Mouse (Mus musculus): ENCODE measurements around the gene Clec4e.
"Not testable (repeated sequence)": the region's sequence is repeated elsewhere in the genome, so short reads cannot be mapped to it uniquely, and the experiment has no call there.

The Clec4e gene

DNA sequence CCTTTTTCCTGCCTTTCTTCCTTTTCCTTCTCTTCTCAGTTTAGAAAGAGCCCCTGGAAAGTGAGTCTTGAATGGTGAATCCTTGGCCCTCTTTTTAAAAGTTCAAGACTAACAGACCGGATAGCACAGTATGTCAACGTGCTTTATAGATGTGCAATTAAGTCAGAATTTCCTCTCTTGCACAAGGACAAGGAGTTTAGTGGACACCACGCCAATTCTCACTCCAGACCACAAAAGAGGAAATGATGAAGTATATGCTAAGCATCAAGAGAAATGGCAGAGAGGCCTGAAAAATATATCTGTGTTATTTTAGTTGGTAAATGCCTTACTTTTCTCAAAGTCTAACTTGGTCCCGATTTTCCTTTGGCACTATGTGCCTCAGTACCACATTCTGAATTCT, at the start of gene Clec4e:
Gene Clec4e (minus strand): TSS at position 118 of the 400 bp plus-strand sequence.
- DNase-seq = no peak

DNA sequence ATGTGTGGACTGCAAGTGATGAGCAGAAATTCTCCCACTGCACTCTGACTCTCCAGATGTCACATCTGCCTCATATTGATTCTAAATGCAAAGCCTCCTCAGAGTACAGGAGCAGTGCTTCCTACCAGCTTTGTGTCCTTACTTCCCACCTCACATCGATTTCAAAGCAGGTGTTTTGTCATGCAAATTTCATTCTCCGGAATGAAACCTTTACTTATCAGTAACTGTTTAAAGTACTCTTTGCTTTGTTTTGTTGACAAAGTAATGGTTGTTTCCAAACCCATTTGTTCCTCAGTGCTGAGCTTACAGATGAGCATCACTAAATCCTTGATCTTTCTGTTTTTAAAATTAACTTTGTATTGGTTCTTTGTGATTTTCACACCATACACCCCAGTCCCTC, 42.8 kb upstream of the Clec4e start:
- no peak for DNase-seq

DNA sequence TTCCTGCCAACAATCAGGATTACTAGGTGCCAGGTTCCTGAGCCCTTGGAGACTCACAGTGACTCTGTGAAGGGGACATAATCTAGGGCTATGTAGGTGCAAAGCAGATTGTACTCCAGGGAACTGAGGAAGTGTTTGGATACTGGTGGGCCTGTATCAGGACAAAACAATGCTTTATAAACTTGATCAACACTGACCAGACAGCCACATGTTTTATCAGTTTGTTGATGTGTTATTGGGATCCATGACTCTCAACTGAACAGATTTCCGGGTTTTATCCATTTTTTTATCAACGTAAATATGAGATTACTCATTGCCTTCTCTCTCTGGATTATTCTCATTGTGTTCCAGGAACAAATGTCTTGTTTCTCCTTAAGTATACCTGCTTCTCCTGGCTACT, 18.4 kb upstream of the Clec4e start, which contains the start of gene Vmn2r19:
Gene Vmn2r19 (plus strand): TSS at position 301 of the 400 bp plus-strand sequence.
- no peak for DNase-seq

DNA sequence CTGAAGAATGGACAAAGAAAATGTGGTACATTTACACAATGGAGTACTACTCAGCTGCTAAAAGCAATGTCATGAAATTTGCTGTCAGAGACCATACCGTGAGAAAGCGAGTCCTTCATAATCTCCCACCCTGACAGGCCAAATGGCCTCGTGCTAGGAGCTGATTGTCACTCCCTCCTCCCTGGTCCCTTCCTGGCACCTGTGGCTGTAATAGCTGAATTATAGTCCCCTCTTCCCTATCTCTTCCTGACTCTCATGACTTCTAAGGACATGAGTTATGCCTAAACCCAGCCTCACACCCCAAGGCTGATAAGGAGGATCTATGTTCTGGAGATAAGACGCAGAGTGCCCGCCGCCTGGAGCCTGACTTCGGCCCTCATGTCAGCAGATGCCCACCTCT, 16.6 kb upstream of the Clec4e start:
- not testable (repeated sequence) for DNase-seq

DNA sequence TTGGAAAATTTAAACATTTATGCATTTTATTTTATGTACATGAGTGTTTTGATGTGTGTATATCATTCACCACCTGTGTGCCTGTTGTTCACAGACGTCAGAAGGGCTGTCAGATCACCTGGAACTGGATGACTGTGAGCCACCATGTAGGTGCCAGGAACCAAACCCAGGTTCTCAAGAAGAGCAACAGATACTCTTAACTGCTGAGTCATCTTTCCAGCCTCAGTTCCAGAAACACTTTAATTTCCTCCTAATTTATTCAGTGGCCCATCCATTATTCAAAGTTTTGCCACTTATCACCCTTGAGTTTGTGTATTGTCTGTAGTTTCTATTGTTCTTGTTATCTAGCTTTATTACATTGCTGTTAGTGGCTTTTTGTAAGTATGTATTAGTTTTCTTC, 7.0 kb upstream of the Clec4e start:
- no peak for DNase-seq

DNA sequence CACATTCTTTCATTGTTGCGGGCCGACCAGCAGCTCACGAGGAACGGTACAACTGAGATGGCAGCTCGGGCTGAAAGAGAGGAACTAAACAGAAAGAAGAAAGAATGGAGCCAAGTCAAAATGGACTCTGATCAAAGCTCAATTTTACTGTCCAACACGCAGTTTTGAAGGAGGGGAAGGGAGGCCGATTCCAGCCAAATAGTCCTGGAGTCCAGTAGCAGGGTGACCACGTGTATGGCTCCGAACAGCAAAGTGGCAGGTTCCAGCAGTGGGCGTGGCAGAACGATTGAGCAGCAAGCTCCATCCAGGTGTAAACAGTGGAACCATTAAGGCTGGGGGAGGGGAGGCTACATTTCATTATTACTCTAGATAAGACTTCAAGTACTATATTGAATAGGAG, 3.8 kb upstream of the Clec4e start:
- DNase-seq = not testable (repeated sequence)

DNA sequence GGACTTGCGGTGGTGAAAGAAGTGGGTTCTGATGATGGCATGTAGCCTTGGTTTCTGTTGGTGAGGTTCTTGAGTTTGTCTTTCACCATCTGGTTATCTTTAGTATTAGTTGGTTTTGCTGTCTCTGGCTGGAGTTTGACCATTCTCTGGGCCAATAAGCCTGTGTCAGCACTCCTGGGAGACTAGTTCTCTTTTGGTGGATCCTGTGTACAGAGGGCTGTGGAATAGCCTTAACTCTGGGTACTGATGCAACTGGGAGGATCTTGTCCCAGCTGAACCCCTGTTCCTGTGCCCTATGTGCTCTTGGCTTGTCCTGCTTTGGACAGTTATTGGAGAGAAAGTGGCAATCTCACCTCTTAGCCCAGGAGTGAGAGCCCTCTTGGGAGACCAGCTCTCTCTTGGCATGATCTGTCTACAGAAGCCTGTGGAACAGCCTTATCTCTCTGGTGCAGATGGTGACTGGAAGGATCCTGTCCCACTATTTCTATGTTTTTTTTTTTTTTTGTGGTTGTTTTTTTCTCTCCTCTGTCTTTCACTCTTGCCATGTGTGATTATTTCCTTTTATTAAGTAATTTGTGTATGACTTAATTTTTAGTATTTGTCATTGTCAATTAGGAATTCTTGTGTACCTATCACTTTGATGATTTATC, 3.2 kb upstream of the Clec4e start:
- DNase-seq = no peak

DNA sequence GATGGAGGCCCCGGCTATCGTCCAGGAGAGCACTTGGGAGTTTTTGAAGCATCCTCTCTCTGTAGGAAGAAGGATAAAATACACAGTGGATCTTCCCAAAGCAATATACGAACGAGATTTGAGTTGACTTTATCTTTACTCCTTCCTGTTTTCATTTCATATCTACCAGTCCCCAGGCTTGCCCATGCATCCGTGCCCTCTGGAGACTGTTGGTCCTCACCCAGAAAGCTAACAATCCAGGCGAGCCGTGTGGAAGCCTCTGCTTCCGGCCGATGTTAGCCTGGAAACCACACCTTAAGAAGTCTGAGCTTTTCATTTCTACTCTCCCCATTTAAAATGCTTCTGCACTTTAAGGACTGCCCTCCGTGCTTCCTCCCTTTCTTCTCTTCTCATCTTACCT, 739 bp downstream of the Clec4e start:
- DNase-seq = no peak

DNA sequence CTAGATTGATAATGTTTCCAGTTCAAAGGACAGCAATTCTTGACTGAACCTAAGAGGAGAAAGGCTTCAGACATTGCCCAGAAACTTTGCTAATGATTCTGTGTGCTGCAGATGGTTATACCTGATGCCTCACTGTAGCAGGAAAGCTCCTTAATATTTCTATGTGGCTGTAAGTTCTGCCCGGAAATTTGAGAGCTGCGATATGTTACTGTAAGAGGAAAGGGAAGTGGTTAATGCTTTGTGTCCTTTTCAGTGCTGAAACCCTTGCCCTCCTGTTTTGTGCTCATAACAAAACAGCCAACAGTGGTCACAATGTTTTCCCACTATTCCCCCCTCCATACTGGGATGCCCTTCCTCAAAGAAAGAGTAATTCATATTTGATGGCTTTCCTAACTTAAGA, 3.4 kb downstream of the Clec4e start:
- DNase-seq = no peak

DNA sequence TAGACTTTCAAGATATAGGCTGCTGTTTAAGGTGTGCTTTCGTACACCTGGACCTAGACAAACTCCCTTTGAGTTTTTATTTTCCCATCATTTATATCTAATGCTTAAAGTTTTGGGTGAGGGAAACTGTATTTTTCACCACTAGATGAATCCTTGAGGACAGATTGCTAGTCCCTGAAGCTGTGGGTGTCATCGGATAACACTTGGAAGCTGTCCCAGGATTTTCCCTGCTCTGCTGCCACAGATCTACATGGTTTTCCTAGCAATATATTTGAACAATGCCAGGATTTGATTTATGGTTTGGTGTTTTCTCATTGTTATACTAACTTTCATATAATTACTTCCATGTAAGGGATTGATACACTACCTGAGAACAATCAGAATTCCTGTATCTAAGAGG, 10.2 kb downstream of the Clec4e start:
- DNase-seq = no peak

DNA sequence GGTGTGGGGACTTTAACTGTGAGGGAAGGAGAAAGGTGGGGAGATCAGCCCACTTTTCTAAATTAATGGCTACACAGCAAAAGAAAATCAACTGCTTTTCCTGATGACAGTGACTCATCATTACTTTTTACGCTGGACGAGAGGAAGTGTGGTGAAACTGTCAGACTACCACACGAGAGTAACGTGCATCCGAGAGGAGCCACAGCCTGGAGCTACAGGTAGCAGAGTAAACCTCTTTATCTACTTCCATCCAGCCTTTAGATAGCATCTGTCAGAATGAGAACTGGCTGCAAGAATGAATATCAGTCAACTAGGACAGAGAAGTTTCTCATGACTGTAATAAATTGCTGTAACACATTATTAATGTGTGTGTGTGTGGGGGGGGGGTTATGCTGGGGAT, 22.7 kb downstream of the Clec4e start:
- no peak for DNase-seq

DNA sequence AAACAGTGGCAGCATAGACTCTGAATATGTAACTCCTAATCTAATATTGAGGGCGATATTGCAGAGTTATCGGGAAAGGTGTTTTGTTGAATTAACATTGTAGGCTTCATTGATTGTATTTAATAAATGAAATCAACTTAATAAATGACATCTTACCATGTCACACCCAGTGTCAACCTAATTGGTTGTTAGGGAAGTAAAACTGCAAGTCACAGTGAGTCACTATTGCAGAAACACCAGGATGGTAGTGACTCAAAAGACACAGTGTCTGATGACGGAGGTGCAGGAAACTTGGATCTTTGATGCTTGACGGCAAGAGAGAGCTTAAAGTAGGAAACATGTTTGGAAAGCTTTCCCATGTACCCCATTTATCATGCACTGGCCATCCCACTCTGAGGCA, 23.9 kb downstream of the Clec4e start:
- DNase-seq = no peak

DNA sequence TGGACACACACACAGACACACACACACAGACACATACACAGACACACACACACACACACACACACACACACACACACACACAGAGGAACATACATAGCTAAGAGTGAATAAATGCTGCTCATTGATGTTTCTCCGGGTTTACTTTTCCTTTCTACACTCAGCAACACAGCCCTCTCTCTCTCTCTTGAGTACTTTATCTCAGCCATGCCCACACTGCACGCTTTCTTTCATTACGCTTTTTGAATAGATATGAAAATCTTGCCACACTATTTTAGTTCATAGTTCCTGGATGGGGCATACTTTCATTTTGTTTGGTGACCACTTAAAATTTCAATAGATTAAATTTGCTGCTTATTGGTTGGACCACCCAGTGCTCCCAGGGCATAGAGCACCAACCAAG, 25.5 kb downstream of the Clec4e start:
- no peak for DNase-seq

DNA sequence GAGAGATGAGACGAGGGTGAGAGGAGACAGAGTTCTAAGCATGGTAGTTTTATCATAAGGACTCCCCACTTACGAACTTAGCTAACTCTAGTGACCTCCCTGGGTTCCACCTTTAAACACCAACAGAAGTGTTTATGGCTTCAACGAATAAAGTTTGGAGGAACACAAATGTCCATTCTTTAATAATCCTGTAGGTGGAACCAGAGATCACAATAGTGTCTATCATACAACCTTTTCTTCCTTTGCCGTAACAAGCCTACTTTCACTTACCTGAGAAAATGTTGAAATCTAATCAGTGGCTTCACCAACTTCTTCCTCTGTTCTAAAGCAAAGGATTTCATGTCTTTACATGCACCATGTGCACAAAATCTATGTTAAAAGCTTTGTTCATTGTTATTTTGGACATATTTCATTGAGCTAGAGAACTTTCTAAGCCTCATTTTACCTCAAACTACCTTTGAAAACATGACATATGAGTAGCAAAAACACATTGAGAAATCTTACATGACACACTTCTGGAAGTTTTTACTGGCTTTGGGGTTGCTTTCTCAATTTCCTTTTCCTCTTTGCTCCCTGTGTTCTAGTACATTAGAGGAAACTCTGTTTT, 28.0 kb downstream of the Clec4e start, which contains the start of gene Clec4d:
Gene Clec4d (plus strand): TSS at position 557 of the 607 bp plus-strand sequence.
- no peak for DNase-seq

DNA sequence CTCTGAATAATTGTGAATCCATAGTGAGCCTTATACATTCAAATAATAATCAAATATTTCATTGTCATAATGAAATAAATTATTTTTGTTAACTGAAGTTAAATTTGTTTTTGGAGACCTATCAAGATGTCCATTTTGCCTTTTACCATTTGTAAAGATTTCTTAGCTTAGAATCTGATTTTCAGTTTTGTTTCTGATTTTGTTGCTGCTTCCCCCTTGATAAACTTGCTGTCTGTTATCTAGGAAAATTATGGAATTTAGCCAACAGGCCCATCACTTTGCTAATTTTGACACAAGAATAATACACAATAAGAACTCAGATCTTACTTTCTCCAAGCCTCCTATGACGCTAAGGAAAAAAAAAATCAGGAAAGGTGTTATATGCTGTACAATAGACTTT, 28.8 kb downstream of the Clec4e start:
- no peak for DNase-seq

DNA sequence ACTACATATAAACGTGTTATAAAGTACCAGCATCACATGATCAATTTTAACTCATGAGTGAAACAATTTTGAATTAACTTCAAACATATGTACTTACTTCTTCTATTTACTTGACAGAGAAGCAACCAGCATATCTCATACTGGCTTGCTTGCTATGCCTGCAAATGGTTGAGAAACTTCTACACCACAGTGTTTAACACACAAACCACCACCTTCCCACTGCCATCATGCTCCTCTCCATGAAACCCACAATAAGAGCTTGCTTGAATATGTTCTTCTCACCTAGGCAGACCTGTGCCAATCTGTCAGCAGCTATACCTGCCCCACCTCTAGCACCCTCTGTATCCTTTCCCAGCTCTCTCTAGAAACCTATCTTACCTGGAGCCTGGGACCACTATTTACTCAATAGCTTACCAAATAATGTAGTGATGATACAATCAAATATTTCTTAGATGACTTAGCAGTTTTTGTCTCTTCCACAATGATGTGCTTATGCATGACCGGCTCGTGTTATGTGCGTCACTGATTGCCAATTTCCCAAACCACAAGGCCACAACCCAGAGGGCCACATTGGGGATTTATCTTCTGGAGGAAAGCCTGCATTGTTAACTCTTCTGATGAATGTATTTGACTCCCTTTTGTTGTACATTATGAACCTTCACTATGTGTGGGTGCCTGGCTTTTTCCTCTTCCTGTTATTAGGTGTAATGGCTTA, 29.6 kb downstream of the Clec4e start:
- DNase-seq = no peak

DNA sequence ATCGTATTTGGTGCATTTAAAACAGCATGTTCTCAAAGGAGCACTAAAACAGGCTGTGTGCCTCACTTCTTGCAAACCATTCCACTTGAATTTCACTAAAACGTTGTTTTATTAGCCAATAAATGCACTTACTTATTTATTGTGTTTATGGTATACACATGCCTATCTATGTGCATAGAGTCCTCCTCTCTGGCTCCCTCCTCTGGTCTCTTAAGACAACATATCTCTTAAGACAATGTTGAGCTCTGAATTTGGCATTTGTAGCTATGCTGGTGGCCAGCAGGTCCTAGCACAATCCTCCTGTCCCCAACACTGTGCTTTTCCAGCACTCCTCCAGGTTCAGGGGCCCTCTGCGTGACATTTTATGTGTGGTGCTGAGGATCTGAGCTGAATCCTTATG, 30.7 kb downstream of the Clec4e start:
- DNase-seq = no peak

DNA sequence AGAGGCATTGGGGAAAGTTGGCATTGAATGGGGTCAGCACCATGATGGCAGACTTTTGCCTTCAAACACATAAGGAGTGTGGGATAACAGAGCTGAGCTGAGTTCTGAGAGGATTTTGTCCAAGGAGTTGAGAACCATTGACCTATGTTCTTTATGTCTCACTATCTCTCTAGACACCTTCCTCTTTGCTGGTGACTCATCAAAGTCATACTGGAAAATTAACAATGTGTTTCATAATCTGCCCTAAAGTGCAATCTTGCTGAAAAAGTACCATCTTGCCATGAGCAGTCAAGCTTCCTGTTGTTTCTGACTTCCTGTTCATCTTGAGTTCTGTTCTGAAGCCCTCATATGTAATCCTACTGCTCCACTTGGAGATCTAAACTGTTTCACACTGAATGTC, 36.9 kb downstream of the Clec4e start:
- no peak for DNase-seq

DNA sequence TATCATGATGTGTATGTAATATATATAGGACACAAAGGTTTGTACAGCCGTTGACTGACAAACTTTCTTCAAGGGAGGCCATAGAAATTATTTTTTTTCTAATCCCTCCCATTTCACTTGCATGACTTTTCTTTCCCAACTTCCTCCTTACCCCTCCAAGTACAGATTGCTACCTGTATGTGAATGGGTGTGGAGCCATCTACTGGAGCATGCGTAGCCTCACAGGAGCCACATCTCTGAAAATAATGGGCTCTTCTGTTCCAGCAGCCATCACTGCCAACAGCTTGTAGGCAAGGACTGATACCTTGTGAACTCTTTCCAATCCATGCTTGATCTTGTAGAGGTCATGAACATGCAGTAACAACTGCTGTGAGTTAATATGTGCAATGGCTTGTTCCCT, 40.8 kb downstream of the Clec4e start:
- DNase-seq = not testable (repeated sequence)

DNA sequence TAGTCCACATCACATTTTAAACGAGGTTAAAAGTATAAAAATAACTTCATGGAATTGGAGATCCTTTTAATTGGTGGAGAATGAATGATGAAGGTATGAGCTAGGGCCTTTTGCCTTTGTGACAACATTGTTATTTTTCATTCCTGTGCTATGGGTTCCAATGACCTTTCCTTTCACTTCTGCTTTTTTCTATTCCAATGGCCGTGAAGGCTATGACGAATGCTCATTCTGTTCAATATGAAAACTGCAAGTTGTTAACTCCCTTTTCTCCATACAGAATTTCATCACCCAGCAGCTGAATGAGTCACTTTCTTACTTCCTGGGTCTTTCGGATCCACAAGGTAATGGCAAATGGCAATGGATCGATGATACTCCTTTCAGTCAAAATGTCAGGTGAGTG, 45.5 kb downstream of the Clec4e start:
- no peak for DNase-seq

DNA sequence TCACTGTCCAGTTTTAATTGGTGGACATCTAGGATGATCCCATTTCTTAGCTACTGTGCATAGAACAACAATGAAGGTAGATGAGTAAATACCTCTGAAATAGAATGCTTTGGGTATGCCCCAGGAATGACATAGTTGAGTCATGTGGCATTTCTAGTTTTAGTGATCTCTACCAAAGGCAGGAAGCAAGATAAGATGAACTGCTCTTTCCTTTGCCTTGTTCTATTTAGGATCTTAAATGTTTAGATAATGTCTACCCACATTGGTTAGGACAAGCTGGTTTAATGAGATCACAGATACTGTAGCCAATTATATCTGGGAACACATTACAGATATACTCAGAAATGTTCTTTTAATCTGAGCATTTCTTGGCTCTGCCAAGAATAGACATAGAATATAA, 52.1 kb downstream of the Clec4e start:
- no peak for DNase-seq
